Mouse (Mus musculus) midbrain, embryonic 14.5 days (tissue): ENCODE measurements around the gene Sult3a2. TPM values are rescaled to one million over a fixed set of nuclear protein-coding genes. Genes with fewer than 3 reads are reported as not detected.
"Not testable (repeated sequence)": the region's sequence is repeated elsewhere in the genome, so short reads cannot be mapped to it uniquely, and the experiment has no call there.

Experiments
- ATAC-seq: fragments of 200-750 bp; cut with Nextera tagmentation; 2 replicates; pipeline ENCODE4 v1.8.0; 2017; ENCODE audit warnings: moderate number of reproducible peaks, moderate library complexity; ENCODE audit not compliant: low FRiP score, low TSS enrichment
- DNase-seq: peaks from one replicate; pipeline ENCODE4 v3.0.0-alpha.2; 2015
- H3K27ac ChIP-seq: fragments of 300-500 bp; sonication (generic); replicated peaks from 2 replicates; pipeline ENCODE4 v1.5.1; 2014; ENCODE audit warnings: mild to moderate bottlenecking, low read depth, low read length, moderate library complexity
- H3K27me3 ChIP-seq: fragments of 300-500 bp; sonication (generic); 2 replicates; pipeline ENCODE4 v1.6.1; 2014; ENCODE audit warnings: low read length, control low read depth, mixed read lengths; ENCODE audit not compliant: control insufficient read depth, insufficient read depth
- H3K36me3 ChIP-seq: fragments of 300-500 bp; sonication (generic); 2 replicates; pipeline ENCODE4 v1.6.1; 2014; ENCODE audit warnings: low read length, control low read depth; ENCODE audit not compliant: control insufficient read depth, insufficient read depth
- H3K4me1 ChIP-seq: fragments of 300-500 bp; sonication (generic); 2 replicates; pipeline ENCODE4 v1.6.1; 2014; ENCODE audit warnings: mild to moderate bottlenecking, antibody characterized with exemption, low read length, control low read depth; ENCODE audit not compliant: control insufficient read depth, insufficient read depth
- H3K4me2 ChIP-seq: fragments of 300-500 bp; sonication (generic); 2 replicates; pipeline ENCODE4 v1.6.1; 2014; ENCODE audit warnings: mild to moderate bottlenecking, low read length, moderate library complexity
- H3K4me3 ChIP-seq: fragments of 300-500 bp; sonication (generic); replicated peaks from 2 replicates; pipeline ENCODE4 v1.5.1; 2014; ENCODE audit warnings: low read depth, low read length
- H3K9ac ChIP-seq: fragments of 300-500 bp; sonication (generic); replicated peaks from 2 replicates; pipeline ENCODE4 v1.6.1; 2014; ENCODE audit warnings: mild to moderate bottlenecking, low read length, moderate library complexity
- H3K9me3 ChIP-seq: fragments of 300-500 bp; sonication (generic); 2 replicates; pipeline ENCODE4 v1.6.1; 2016; ENCODE audit warnings: low read length, control low read depth, mixed read lengths; ENCODE audit not compliant: control insufficient read depth
- WGBS: fragments of 180-500 bp; shearing (Covaris S2); extraction: QIAGEN DNeasy Blood & Tissue Kit; methylation state at CpG from one replicate; pipeline ENCODE4 v1.1.7; 2014; 5-methylcytosine and 5-hydroxymethylcytosine counted together
- polyA plus RNA-seq: library from polyadenylated mRNA; unstranded; fragments of >200 nt; fragmentation: Nextera tagmentation; extraction: Ambion mirVana; gene quantifications from 2 replicates; pipeline ENCODE4 v1.2.1, GENCODE M21; 2014

Gene Sult3a2
- polyA plus RNA-seq, 1 experiment from 2014 or later = not detected

GRCm38 (mm10) chr10:33735251-33735650, 51.3 kb downstream of the Sult3a2 start:
- H3K27me3 ChIP-seq, H3K4me2 ChIP-seq, H3K9me3 ChIP-seq, H3K9ac ChIP-seq, H3K27ac ChIP-seq, H3K4me3 ChIP-seq, H3K36me3 ChIP-seq, H3K4me1 ChIP-seq, DNase-seq, ATAC-seq: not testable (repeated sequence)
- WGBS = 94% methylated on average over 7 of the region's 7 CpGs

GRCm38 (mm10) chr10:33733241-33733640, 53.3 kb downstream of the Sult3a2 start:
- no peak overlapping the region for H3K27ac ChIP-seq
- no peak; the same call in 1 of the 2 replicates for ATAC-seq

GRCm38 (mm10) chr10:33732409-33733185, 53.9 kb downstream of the Sult3a2 start:
- DNase-seq (no peak), ATAC-seq (peak; percentile 27; the same call in 1 of the 2 replicates)
- Histone ChIP-seq H3K4me2 (no peak overlapping the region), H3K4me3 (no peak overlapping the region), H3K9me3 (no peaks in the 10 kb centered on the region), H3K36me3 (no peaks in the 10 kb centered on the region), H3K9ac (no peak overlapping the region), H3K4me1 (no peaks in the 10 kb centered on the region), H3K27ac (no peak overlapping the region), H3K27me3 (no peaks in the 10 kb centered on the region)
- 90% methylated on average over 4 of the region's 4 CpGs for WGBS

More at GRCm38 (mm10) chr10:33733241-33733640, 53.3 kb downstream of the Sult3a2 start:
- H3K9ac ChIP-seq = no peak overlapping the region
- no peaks in the 10 kb centered on the region for H3K27me3 ChIP-seq
- no peaks in the 10 kb centered on the region for H3K4me1 ChIP-seq
- H3K9me3 ChIP-seq = no peaks in the 10 kb centered on the region
- H3K36me3 ChIP-seq = no peaks in the 10 kb centered on the region
- no peak overlapping the region for H3K4me3 ChIP-seq
- no peak overlapping the region for H3K4me2 ChIP-seq
- DNase-seq = no peak

GRCm38 (mm10) chr10:33723764-33724163, 62.7 kb downstream of the Sult3a2 start:
- no peaks in the 10 kb centered on the region for H3K4me1 ChIP-seq
- H3K27ac ChIP-seq = no peak overlapping the region
- H3K9ac ChIP-seq = no peak overlapping the region
- no peaks in the 10 kb centered on the region for H3K36me3 ChIP-seq
- H3K4me2 ChIP-seq = no peak overlapping the region
- ATAC-seq (no peak), DNase-seq (no peak)
- no peaks in the 10 kb centered on the region for H3K27me3 ChIP-seq
- H3K9me3 ChIP-seq = no peaks in the 10 kb centered on the region
- WGBS = 42% methylated on average over 6 of the region's 6 CpGs
- no peak overlapping the region for H3K4me3 ChIP-seq

DNA sequence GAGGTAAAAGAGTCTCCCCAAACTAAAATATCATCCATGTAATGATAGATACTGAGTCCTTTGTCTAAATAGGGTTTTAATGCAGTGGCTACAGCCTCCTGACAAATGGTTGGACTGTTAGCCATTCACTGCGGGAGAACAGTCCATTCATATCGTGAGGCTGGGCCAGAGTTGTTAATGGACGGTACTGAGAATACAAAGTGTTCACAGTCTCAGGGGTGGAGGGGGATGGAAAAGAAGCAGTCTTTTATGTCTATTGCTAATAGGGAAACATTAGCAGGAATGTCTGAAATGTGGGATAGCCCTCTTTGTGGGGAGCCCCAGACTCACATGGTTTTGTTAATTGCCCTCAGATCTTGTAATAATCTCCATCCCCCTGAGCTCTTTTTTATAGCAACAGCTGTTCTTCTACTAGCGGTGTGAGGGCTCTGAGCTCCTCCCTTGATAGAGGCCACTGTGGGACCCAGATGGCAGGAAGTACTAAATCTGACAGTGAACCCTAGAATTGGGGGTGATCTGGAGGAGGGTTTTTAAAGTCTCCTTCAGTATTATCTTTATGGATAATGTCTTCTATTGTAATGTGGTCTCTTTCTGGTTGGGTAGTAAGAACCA, 64.6 kb downstream of the Sult3a2 start:
- WGBS = 75% methylated on average over 4 of the region's 4 CpGs
- Histone ChIP-seq H3K36me3 (no peaks in the 10 kb centered on the region), H3K4me3 (no peak overlapping the region), H3K4me2 (no peak overlapping the region), H3K9me3 (no peaks in the 10 kb centered on the region), H3K9ac (no peak overlapping the region), H3K27me3 (no peaks in the 10 kb centered on the region), H3K4me1 (no peaks in the 10 kb centered on the region), H3K27ac (no peak overlapping the region)
- DNase-seq (no peak), ATAC-seq (no peak)

Other genes with a start within 250 kb of the Sult3a2 start
- 22.8 and 24.4 TPM in 2 replicates for gene Clvs2, start 161.9 kb downstream of the Sult3a2 start, polyA plus RNA-seq
- not detected in 2 replicates for gene Sult3a1, start 71.0 kb upstream of the Sult3a2 start, polyA plus RNA-seq
- 0.51 and 0.74 TPM in 2 replicates for gene Rsph4a, start 118.4 kb upstream of the Sult3a2 start, polyA plus RNA-seq
- gene Zup1, start 164.6 kb upstream of the Sult3a2 start, polyA plus RNA-seq = 21.6 and 27.7 TPM in 2 replicates
- 135 and 152 TPM in 2 replicates for gene Rwdd1, start 232.9 kb upstream of the Sult3a2 start, polyA plus RNA-seq